Mouse (Mus musculus): Measurements from ENCODE around the gene Nbas. TPM values are rescaled to one million over a fixed set of nuclear protein-coding genes. Genes with fewer than 3 reads are reported as not detected.

The Nbas gene
- polyA plus RNA-seq, 1 experiment from 2014 or later: 7.0 TPM

DNA sequence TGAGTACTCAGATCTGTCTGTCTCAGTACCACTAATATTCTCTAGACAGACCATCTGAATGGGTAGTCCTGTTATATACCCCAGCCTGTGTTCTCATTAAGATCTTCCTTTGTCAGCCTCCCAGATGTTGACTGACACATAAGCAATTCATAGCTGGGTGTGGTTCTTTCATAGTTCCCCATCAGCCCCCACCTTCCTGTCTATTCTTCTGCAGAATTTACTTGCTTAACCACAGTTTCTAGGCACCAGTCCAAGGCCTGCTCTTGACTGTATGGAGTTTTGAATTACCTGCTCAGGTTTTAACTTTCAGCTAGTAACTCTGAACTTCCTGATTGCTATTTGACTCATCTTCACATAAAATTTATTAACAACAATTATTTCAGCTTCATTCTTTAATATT is 141.3 kb downstream of the Nbas start:
- H3K4me2 ChIP-seq: no peak overlapping the region
- no peak overlapping the region for H3K9ac ChIP-seq
- H3K4me1 ChIP-seq: no peaks in the 10 kb centered on the region
- H3K27me3 ChIP-seq (replicated peaks): no peaks in the 10 kb centered on the region
- H3K36me3 ChIP-seq: peaks cover 14% of the 10 kb centered on the region
- no peak overlapping the region for H3K4me3 ChIP-seq
- no peak overlapping the region for H3K27ac ChIP-seq (replicated peaks)
- ATAC-seq (ENCODE audit: extremely low read depth, insufficient number of reproducible peaks, low FRiP score, low TSS enrichment): no peak
- no peaks in the 10 kb centered on the region for H3K9me3 ChIP-seq

DNA sequence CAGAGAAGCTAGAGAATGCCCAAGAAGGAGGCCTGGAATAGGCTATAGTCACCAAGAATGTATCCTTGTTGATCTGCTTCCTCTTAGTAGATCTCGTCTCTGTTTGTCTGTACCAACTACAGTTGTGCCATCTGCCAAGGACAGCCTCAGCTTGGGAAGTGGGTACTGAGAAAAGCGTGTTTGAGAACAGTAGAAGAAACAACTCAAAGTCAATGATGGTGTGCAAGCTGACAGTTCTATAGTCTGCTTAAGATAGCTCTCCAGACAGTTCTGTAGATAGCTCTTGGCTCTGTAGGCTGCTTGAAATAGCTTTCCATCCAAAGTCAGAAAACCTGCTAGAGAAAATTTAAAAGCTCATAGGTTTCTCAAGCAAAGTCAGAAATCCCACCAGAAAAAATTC is 149.7 kb downstream of the Nbas start:
- no peak for ATAC-seq (ENCODE audit: extremely low read depth, insufficient number of reproducible peaks, low FRiP score, low TSS enrichment)
- 76% methylated on average over 2 of the region's 2 CpGs for WGBS
- no peak overlapping the region for H3K9ac ChIP-seq
- no peak overlapping the region for H3K4me2 ChIP-seq
- H3K27me3 ChIP-seq (replicated peaks): no peaks in the 10 kb centered on the region
- no peaks in the 10 kb centered on the region for H3K9me3 ChIP-seq
- H3K4me1 ChIP-seq: no peaks in the 10 kb centered on the region
- no peak overlapping the region for H3K27ac ChIP-seq (replicated peaks)
- H3K4me3 ChIP-seq: no peak overlapping the region
- peaks cover 29% of the 10 kb centered on the region for H3K36me3 ChIP-seq

DNA sequence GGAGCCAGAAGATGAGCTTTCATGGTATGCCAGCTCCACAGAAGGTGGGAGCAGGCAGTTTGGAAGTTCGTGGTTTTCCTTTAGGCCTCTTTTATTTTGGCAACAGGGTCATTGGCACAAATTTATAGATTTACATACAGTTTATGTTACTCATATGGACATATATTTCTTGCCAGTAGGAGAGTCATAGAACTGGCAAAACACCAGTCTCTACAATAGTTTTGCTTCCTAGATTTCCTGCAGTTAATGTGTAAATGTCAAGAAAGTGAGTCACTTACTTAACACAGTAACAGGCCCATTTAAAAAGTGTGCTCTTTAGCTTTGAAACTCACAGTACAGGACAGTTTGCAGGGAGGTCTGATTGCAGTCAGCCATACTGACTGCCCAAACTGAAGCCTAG is 161.3 kb downstream of the Nbas start:
- ATAC-seq (ENCODE audit: extremely low read depth, insufficient number of reproducible peaks, low FRiP score, low TSS enrichment): no peak
- Histone ChIP-seq H3K4me3 (no peak overlapping the region), H3K9ac (no peak overlapping the region), H3K4me1 (no peaks in the 10 kb centered on the region), H3K36me3 (peaks cover 30% of the 10 kb centered on the region), H3K27me3 (replicated peaks) (no peaks in the 10 kb centered on the region), H3K4me2 (no peak overlapping the region), H3K9me3 (peaks cover 4% of the 10 kb centered on the region; the same call in 1 of the 2 replicates), H3K27ac (replicated peaks) (no peak overlapping the region)
- WGBS: 94% methylated on average over 1 of the region's 1 CpGs

DNA sequence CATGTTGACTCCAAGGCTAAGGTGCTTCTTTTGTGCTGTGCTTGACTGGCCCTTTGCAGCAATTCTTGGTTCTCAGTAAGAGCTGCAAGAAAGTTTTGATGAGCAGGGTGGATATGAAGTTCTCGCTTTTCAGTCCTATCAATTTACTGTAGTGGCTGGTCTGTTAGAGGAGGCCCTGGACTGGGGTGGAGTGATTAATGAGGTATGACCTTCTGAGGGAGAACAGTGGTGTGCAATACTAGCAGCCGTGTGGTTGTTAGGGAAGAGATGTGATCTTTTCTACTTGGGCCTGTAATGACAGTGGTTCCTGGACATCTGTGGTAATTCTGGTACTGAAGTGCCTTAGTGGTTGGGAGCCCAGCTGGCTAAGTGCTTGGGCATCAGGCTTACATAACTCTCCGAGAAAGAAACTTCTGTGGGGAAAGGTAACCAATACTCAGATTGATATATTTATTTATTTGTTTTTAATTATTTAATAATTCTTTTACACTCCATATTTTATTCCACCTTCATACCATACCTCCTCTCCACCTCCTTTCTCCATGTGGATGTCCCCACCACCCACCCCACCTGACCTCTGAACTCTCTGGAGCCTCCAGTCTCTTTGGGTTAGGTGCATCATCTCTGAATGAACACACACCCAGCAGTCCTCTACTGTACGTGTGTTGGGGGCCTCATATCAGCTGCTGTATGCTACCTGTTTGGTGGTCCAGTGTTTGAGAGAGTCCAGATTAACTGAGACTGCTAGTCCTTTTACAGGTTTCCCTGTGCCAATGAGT is 175.9 kb downstream of the Nbas start:
- Histone ChIP-seq H3K4me3 (no peak overlapping the region), H3K27me3 (replicated peaks) (no peaks in the 10 kb centered on the region), H3K9ac (no peak overlapping the region), H3K27ac (replicated peaks) (no peak overlapping the region), H3K4me1 (peaks cover 11% of the 10 kb centered on the region; the same call in 1 of the 2 replicates), H3K36me3 (peaks cover 8% of the 10 kb centered on the region; the same call in 1 of the 2 replicates), H3K4me2 (no peak overlapping the region), H3K9me3 (no peaks in the 10 kb centered on the region)
- WGBS: 68% methylated on average over 4 of the region's 4 CpGs
- ATAC-seq (ENCODE audit: extremely low read depth, insufficient number of reproducible peaks, low FRiP score, low TSS enrichment): no peak

DNA sequence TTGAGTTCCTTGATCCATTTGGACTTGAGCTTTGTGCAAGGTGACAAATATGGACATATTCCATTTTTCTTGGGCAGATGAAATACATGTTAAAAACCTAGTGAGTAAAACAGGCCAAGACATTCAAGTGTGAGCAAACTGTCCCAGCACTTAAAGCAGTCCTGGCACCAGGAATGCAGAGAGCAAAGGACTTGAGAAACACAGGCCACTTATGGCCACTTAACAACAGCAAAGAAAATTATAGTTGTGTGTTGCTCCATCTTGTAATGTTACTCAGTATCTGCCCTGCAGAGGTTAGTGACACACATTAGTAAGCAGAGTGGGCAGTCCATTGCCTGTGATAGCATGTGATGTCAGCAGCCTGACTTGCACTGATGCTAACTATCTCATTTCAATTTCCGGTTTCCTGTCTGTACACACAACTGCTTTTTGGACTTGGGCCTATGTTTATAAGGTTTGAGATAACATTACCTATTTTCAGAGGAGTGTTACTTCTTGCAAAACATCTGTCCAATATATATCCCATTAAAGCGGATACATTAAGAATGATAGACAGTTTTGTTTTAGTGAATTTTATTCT is 176.6 kb downstream of the Nbas start:
- Histone ChIP-seq H3K4me3 (no peak overlapping the region), H3K9ac (no peak overlapping the region), H3K4me2 (no peak overlapping the region), H3K36me3 (peaks cover 8% of the 10 kb centered on the region; the same call in 1 of the 2 replicates), H3K27me3 (replicated peaks) (no peaks in the 10 kb centered on the region), H3K27ac (replicated peaks) (no peak overlapping the region), H3K4me1 (peaks cover 11% of the 10 kb centered on the region; the same call in 1 of the 2 replicates), H3K9me3 (no peaks in the 10 kb centered on the region)
- ATAC-seq (ENCODE audit: extremely low read depth, insufficient number of reproducible peaks, low FRiP score, low TSS enrichment): no peak
- 69% methylated on average over 2 of the region's 2 CpGs for WGBS

DNA sequence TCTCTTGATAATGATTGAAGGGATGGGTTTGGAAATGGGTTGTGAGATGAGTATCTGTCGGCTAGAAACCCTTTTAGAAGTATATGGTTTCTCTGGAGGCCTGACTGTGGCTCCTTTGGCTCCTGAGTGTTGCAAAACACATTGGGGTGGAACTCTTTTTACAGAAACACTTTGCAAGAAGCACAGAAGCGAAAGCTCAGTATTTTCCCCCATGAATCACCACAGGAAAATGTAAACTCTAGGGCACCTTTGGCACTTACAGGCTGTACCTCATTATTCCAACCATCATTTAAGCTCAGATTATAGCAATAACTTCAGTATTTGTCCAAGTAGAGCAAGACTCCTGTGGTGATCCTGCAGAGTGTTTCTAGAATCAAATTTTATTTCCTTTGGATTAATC is 180.0 kb downstream of the Nbas start:
- ATAC-seq (ENCODE audit: extremely low read depth, insufficient number of reproducible peaks, low FRiP score, low TSS enrichment): no peak
- Histone ChIP-seq H3K36me3 (peaks cover 6% of the 10 kb centered on the region; the same call in 1 of the 2 replicates), H3K27me3 (replicated peaks) (no peaks in the 10 kb centered on the region), H3K4me2 (no peak overlapping the region), H3K27ac (replicated peaks) (no peak overlapping the region), H3K4me3 (no peak overlapping the region), H3K4me1 (peaks cover 11% of the 10 kb centered on the region; the same call in 1 of the 2 replicates), H3K9me3 (no peaks in the 10 kb centered on the region), H3K9ac (no peak overlapping the region)
- WGBS: 81% methylated on average over 2 of the region's 2 CpGs

DNA sequence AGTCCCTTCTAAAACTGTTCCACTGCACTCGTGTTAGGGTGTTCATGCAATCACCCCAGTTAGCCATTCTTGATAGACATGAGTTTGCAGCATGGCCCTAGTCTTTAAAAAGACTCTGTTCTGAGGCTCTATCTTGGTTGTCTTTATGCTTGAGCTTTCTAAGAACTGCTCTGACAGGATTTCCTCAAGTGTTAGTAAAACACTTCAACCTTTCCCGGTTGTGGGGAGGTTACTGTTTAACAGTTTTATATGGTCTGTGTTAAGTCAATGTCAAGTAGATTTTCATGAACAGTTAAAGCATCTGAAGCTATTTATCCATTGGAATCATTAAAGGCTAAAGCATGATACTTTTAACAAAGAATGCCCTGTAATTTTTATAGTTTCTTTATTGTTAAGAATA is 183.1 kb downstream of the Nbas start:
- Histone ChIP-seq H3K27ac (replicated peaks) (no peak overlapping the region), H3K9ac (no peak overlapping the region), H3K27me3 (replicated peaks) (no peaks in the 10 kb centered on the region), H3K36me3 (0 out of 2 replicates have a peak, but pooled peaks cover 4% of the 10 kb centered on the region), H3K4me2 (no peak overlapping the region), H3K4me1 (no peaks in the 10 kb centered on the region), H3K9me3 (no peaks in the 10 kb centered on the region), H3K4me3 (no peak overlapping the region)
- no peak for ATAC-seq (ENCODE audit: extremely low read depth, insufficient number of reproducible peaks, low FRiP score, low TSS enrichment)
- 62% methylated on average over 2 of the region's 2 CpGs for WGBS

DNA sequence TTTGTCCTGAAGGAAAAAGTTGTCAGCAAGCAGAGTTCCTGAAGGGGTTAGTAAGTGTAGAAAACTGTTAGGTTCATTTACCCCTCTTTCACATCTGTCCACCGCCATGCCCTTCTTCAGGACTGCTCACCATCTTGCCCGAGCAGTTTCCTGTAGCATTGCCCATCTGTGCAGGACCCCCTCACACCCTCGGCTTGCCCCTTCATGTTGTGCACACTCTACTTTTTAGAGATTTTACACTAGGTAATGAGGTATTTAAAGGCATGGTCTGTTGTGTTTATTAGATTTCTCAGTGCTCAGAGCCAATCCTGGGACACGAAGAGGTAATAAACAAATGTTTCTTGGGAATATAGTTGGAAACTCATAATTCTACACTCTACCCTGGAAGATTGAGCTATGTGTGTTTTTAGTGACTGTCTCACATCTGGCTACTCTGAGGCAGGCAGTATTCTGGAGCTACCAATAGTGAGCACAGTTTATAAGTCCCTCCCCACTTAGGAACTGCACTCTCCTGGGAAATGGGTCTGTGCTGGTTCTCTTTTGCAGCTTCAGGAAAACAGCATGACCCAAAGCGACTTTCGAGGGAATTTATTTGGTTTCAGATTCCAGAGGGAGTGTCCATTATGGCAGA is 191.4 kb downstream of the Nbas start:
- WGBS: 79% methylated on average over 6 of the region's 6 CpGs
- no peak overlapping the region for H3K27ac ChIP-seq (replicated peaks)

DNA sequence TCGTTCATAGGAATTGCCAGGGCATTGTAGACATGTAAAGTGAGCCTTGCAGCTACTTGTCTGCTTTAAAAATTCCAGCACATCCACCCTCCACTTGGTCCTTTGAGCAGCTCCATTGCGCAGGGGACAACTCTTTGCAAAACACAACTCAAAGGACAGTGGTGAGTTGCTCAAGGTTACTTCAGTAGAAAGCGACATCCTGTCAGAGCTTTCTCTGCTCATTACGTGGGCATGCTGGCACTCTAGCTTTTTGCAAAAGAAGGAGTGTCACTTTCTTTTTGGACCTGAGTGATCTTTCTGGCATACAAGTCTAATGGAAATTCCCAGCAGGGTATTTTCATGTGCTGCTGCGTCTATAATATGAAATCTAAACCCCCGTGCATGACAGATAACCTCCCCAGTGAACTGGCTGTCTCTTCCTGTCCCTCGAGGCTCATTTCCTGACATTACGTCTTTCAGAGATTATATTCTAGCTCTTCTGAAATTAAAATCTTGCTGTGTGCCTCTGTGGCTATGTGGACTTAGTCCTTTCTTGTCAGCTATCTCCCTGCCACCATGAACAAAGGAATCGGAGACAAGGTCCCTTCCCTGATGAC is 192.7 kb downstream of the Nbas start:
- Histone ChIP-seq H3K27ac (replicated peaks) (no peak overlapping the region), H3K4me2 (no peak overlapping the region), H3K36me3 (no peaks in the 10 kb centered on the region), H3K9me3 (no peaks in the 10 kb centered on the region), H3K4me3 (no peak overlapping the region), H3K9ac (no peak overlapping the region), H3K4me1 (peaks cover 12% of the 10 kb centered on the region), H3K27me3 (replicated peaks) (no peaks in the 10 kb centered on the region)
- no peak for ATAC-seq (ENCODE audit: extremely low read depth, insufficient number of reproducible peaks, low FRiP score, low TSS enrichment)
- 55% methylated on average over 9 of the region's 9 CpGs for WGBS

More for the DNA sequence above, 191.4 kb downstream of the Nbas start:
- H3K9ac ChIP-seq: no peak overlapping the region
- no peak overlapping the region for H3K4me2 ChIP-seq
- H3K4me1 ChIP-seq: peaks cover 12% of the 10 kb centered on the region
- no peak for ATAC-seq (ENCODE audit: extremely low read depth, insufficient number of reproducible peaks, low FRiP score, low TSS enrichment)
- H3K4me3 ChIP-seq: no peak overlapping the region
- H3K9me3 ChIP-seq: no peaks in the 10 kb centered on the region
- H3K36me3 ChIP-seq: no peaks in the 10 kb centered on the region
- no peaks in the 10 kb centered on the region for H3K27me3 ChIP-seq (replicated peaks)

DNA sequence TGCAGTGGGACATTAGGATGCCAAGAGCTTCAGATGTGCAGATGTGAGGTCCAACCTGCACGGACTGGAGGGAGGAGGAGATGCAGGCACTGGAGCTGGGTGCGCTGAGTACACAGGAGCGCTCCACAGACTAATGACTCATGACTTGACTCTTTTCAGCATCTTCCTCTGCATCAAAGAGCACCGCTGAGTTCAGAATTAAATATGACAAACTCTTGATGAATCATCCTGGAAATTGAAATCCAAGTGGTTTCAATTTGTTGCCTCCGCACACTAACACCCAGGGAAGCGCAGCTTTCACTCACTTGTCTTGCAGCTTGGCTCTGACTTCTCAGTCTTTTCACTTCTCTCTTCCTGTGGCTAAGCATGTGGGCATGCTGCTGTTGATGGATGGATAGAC is 193.5 kb downstream of the Nbas start:
- WGBS: 89% methylated on average over 6 of the region's 6 CpGs
- H3K4me1 ChIP-seq: peaks cover 12% of the 10 kb centered on the region
- H3K36me3 ChIP-seq: no peaks in the 10 kb centered on the region
- no peak overlapping the region for H3K9ac ChIP-seq
- no peak overlapping the region for H3K4me2 ChIP-seq
- no peak overlapping the region for H3K27ac ChIP-seq (replicated peaks)
- H3K9me3 ChIP-seq: no peaks in the 10 kb centered on the region
- H3K4me3 ChIP-seq: no peak overlapping the region
- H3K27me3 ChIP-seq (replicated peaks): no peaks in the 10 kb centered on the region
- ATAC-seq (ENCODE audit: extremely low read depth, insufficient number of reproducible peaks, low FRiP score, low TSS enrichment): no peak

DNA sequence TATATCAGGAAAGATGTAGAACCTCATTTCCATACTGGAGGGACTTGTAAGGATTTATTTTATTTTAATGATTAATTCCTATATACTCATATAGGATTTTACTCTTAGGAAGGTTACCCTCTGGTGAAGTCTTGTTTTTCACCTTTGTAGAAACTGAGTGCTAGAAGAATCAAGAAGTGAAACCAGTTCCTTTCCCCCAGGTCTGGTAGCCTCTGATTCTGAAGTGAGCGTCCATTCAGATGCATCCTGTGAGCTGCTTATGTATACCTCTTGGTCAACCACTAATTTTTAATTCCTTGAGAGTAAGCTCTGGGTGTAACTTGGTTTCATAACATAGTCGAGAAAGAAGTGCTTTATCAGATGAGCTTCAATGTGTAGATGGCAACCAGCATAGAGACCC is 196.6 kb downstream of the Nbas start:
- Histone ChIP-seq H3K9ac (no peak overlapping the region), H3K4me2 (no peak overlapping the region), H3K27ac (replicated peaks) (no peak overlapping the region), H3K9me3 (no peaks in the 10 kb centered on the region), H3K4me1 (peaks cover 7% of the 10 kb centered on the region), H3K4me3 (no peak overlapping the region), H3K36me3 (0 out of 2 replicates have a peak, but pooled peaks cover 3% of the 10 kb centered on the region), H3K27me3 (replicated peaks) (no peaks in the 10 kb centered on the region)
- 81% methylated on average over 2 of the region's 2 CpGs for WGBS
- no peak for ATAC-seq (ENCODE audit: extremely low read depth, insufficient number of reproducible peaks, low FRiP score, low TSS enrichment)
